Mouse (Mus musculus) heart, postnatal 0 days (tissue): ENCODE measurements around the gene G6pc. TPM values are rescaled to one million over a fixed set of nuclear protein-coding genes. Genes with fewer than 3 reads are reported as not detected.
"Not testable (repeated sequence)": the region's sequence is repeated elsewhere in the genome, so short reads cannot be mapped to it uniquely, and the experiment has no call there.

Experiments
- ATAC-seq: fragments of 200-750 bp; cut with Nextera tagmentation; 2 replicates; pipeline ENCODE4 v1.8.0; 2017; ENCODE audit warnings: low read depth, moderate number of reproducible peaks, moderate library complexity; ENCODE audit not compliant: insufficient read depth
- DNase-seq: peaks from one replicate; pipeline ENCODE4 v3.0.0-alpha.2; 2016; ENCODE audit warnings: low spot score
- H3K27ac ChIP-seq: fragments of 300-500 bp; sonication (generic); 2 replicates; pipeline ENCODE4 v1.5.1; 2014; ENCODE audit warnings: low read depth, mild to moderate bottlenecking
- H3K27me3 ChIP-seq: fragments of 300-500 bp; sonication (generic); 2 replicates; pipeline ENCODE4 v1.6.1; 2014; ENCODE audit warnings: low read length, mixed read lengths; ENCODE audit not compliant: control insufficient read depth, insufficient read depth
- H3K36me3 ChIP-seq: fragments of 300-500 bp; sonication (generic); replicated peaks from 2 replicates; pipeline ENCODE4 v1.6.1; 2014; ENCODE audit warnings: low read length, mixed read lengths; ENCODE audit not compliant: control insufficient read depth, insufficient read depth
- H3K4me1 ChIP-seq: fragments of 300-500 bp; sonication (generic); 2 replicates; pipeline ENCODE4 v1.6.1; 2014; ENCODE audit warnings: antibody characterized with exemption; ENCODE audit not compliant: control insufficient read depth, insufficient read depth
- H3K4me2 ChIP-seq: fragments of 300-500 bp; sonication (generic); 2 replicates; pipeline ENCODE4 v1.6.1; 2014; ENCODE audit warnings: low read depth, mild to moderate bottlenecking, low read length, moderate library complexity
- H3K4me3 ChIP-seq: fragments of 300-500 bp; sonication (generic); 2 replicates; pipeline ENCODE4 v1.5.1; 2014; ENCODE audit warnings: low read depth, low read length
- H3K9ac ChIP-seq: fragments of 300-500 bp; sonication (generic); replicated peaks from 2 replicates; pipeline ENCODE4 v1.6.1; 2014; ENCODE audit warnings: low read depth, low read length, mixed read lengths
- H3K9me3 ChIP-seq: fragments of 300-500 bp; sonication (generic); replicated peaks from 2 replicates; pipeline ENCODE4 v1.6.1; 2016; ENCODE audit warnings: low read length; ENCODE audit not compliant: control insufficient read depth
- CTCF ChIP-seq: IDR thresholded peaks from 2 replicates; pipeline ENCODE4 v1.5.1; 2016; ENCODE audit warnings: antibody characterized with exemption, control low read depth, low read depth
- EP300 ChIP-seq: IDR thresholded peaks from 2 replicates; pipeline ENCODE4 v1.6.1; 2016; ENCODE audit warnings: antibody characterized with exemption, low read depth
- WGBS: fragments of 180-500 bp; shearing (Covaris S2); extraction: QIAGEN DNeasy Blood & Tissue Kit; methylation state at CpG from one replicate; pipeline ENCODE4 v1.1.7; 2014; 5-methylcytosine and 5-hydroxymethylcytosine counted together
- polyA plus RNA-seq: library from polyadenylated mRNA; unstranded; fragments of >200 nt; fragmentation: Nextera tagmentation; extraction: Ambion mirVana; gene quantifications from 2 replicates; pipeline ENCODE4 v1.2.1, GENCODE M21; 2015
- total RNA-seq: library from RNA; depleted of rRNA; stranded (reverse); fragments of >200 nt; gene quantifications from 2 replicates; pipeline ENCODE4 v1.2.3, GENCODE M21; 2014; ENCODE audit warnings: low replicate concordance

Gene G6pc
- total and polyA plus RNA-seq, 2 experiments from 2014 or later = 0.05 TPM; not detected in 1

- peaks cover 13% of the 10 kb centered on the region for H3K4me1 ChIP-seq
- no peak for DNase-seq
- no peak overlapping the region for H3K9ac ChIP-seq
- no peak for TF ChIP-seq EP300
- no peak for TF ChIP-seq CTCF
- no peaks in the 10 kb centered on the region for H3K9me3 ChIP-seq
- no peak for ATAC-seq
- no peak overlapping the region for H3K4me2 ChIP-seq
- WGBS = 52% methylated on average over 9 of the region's 9 CpGs
- no peaks in the 10 kb centered on the region for H3K27me3 ChIP-seq
- peak overlapping the region; percentile 87 for H3K27ac ChIP-seq
- H3K4me3 ChIP-seq = no peak overlapping the region
- H3K36me3 ChIP-seq = no peaks in the 10 kb centered on the region
Measured at GRCm38 (mm10) chr11:101359776-101360175, 7.6 kb upstream of the G6pc start.

DNA sequence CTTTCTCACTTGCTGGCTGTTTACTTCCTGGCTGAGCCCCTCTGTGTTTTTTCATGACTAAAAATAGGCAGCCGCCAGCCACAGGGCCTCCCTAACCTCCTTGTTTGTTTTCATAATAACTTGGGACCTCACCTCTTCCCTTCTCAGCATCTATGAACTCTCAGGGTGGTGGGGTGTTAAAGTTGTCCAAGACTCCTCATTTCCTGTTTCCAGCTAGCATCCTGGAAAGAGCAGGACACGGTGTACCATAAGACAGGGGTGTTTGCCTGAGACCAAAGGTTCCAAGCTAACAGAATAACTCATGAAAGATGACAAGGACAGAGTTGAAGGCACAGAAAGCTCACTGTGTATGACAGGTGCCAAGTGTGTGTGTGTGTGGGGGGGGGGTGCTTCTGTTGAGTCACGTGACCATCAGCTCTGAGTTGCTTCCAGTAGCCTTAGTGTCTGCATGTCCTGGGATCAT lies 6.7 kb upstream of the G6pc start:
- H3K9ac ChIP-seq = no peak overlapping the region
- no peaks in the 10 kb centered on the region for H3K9me3 ChIP-seq
- no peak overlapping the region for H3K4me3 ChIP-seq
- H3K36me3 ChIP-seq = no peaks in the 10 kb centered on the region
- 20% methylated on average over 3 of the region's 3 CpGs for WGBS
- no peaks in the 10 kb centered on the region for H3K27me3 ChIP-seq
- DNase-seq (peak; percentile 57), ATAC-seq (peak; percentile 68)
- H3K4me2 ChIP-seq = peak overlapping the region; percentile 9; the same call in 1 of the 2 replicates
- H3K4me1 ChIP-seq = peaks cover 13% of the 10 kb centered on the region
- H3K27ac ChIP-seq = peak overlapping the region; percentile 87
- TF ChIP-seq CTCF = no peak
- peak; percentile 66; the same call in 1 of the 2 replicates for TF ChIP-seq EP300

DNA sequence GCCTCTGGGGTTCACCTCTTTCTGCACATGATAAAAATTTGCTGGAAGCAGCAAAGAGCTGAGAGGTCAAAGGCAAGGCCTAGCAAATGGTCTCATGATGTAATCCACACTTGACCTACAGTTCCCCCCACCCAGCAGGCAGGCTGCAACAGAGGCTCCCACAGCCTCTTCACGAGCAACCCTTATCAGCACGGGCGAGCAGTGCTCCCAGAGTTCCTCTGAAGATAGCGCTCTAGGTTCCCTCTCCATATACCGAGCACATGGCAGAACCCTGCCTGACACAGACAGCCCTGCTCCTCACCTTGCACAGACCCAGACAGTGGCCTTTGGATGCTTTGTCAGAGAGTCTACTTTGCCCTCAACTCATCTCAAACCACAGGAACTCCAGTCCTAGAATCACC lies 2.8 kb upstream of the G6pc start:
- no peak for DNase-seq
- ATAC-seq = no peak
- Histone ChIP-seq H3K9ac (no peak overlapping the region), H3K9me3 (no peaks in the 10 kb centered on the region), H3K27ac (no peak overlapping the region), H3K4me3 (no peak overlapping the region), H3K4me1 (peaks cover 13% of the 10 kb centered on the region), H3K4me2 (no peak overlapping the region), H3K36me3 (no peaks in the 10 kb centered on the region), H3K27me3 (no peaks in the 10 kb centered on the region)
- TF ChIP-seq CTCF = no peak
- no peak for TF ChIP-seq EP300
- 17% methylated on average over 5 of the region's 5 CpGs for WGBS

DNA sequence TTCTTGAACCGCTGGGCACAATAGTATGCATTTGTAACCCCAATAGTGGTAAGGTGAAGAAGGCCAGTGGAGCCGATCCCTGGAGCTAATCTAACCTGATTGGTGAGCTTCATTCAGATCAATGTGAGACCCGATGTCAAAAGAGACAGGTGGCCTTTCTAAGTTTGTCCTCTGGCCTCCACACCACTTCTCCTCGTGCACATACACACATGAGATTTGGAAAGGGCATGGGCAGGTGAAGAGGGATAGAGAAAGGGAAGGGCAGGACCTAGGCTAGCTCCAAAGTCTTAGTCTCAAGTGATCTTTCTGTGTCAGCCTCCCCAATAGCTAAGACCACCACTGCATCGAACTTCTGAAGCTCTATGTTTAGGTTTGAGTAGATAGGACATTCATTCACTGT lies 2.8 kb downstream of the G6pc start:
- H3K9me3 ChIP-seq = no peaks in the 10 kb centered on the region
- ATAC-seq (no peak), DNase-seq (no peak)
- WGBS = 65% methylated on average over 5 of the region's 5 CpGs
- H3K4me2 ChIP-seq = no peak overlapping the region
- H3K27ac ChIP-seq = no peak overlapping the region
- H3K4me3 ChIP-seq = no peak overlapping the region
- no peak for TF ChIP-seq CTCF
- TF ChIP-seq EP300 = no peak
- no peaks in the 10 kb centered on the region for H3K4me1 ChIP-seq
- no peak overlapping the region for H3K9ac ChIP-seq
- no peaks in the 10 kb centered on the region for H3K36me3 ChIP-seq
- H3K27me3 ChIP-seq = no peaks in the 10 kb centered on the region

- H3K4me1 ChIP-seq = no peaks in the 10 kb centered on the region
- no peak for TF ChIP-seq CTCF
- no peak for TF ChIP-seq EP300
- no peaks in the 10 kb centered on the region for H3K27me3 ChIP-seq
- H3K36me3 ChIP-seq = no peaks in the 10 kb centered on the region
- H3K9ac ChIP-seq = no peak overlapping the region
- DNase-seq (no peak), ATAC-seq (no peak)
- H3K27ac ChIP-seq = no peak overlapping the region
- H3K4me2 ChIP-seq = no peak overlapping the region
- H3K9me3 ChIP-seq = no peaks in the 10 kb centered on the region
- WGBS = 56% methylated on average over 7 of the region's 7 CpGs
- H3K4me3 ChIP-seq = no peak overlapping the region
Measured at GRCm38 (mm10) chr11:101374421-101374938, 7.1 kb downstream of the G6pc start.

GRCm38 (mm10) chr11:101378196-101378595 lies 10.8 kb downstream of the G6pc start:
- not testable (repeated sequence) for H3K27me3 ChIP-seq, H3K9me3 ChIP-seq, H3K4me1 ChIP-seq, ATAC-seq, H3K9ac ChIP-seq, H3K4me3 ChIP-seq, H3K36me3 ChIP-seq, DNase-seq, H3K4me2 ChIP-seq, H3K27ac ChIP-seq
- WGBS = 87% methylated on average over 8 of the region's 8 CpGs
